Mouse (Mus musculus) cerebellum, adult 8-10 months (tissue): ENCODE data around the gene Fcor.

ENCODE experiments used
- DNase-seq: peaks from one replicate; pipeline ENCODE4 v3.0.0; 2022

Gene Fcor

DNA sequence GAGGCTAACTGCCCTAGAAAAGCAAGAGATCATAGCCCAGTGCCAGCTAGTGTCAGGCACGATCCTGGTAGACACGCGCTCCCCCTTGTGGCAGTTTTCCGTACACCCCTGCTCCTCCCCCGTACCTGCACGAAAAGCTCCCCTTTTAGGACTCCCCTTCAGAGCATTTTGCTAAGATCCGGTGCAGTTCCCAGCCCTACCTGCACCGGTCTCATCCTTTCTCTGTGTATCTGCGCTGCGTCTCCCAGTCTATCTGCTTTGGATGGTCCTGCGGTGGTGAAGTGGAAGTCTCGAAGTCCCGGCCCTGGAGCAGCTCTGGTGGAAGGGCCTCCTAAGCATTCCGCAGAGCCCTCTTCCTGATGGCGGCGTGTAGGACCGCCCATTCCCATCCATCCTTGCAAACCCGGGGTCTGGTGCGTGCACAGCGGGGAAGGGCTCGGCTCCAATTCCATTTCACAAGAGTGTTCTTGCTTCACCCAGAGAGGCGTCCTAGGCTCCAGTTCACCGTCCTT, at the start of gene Fcor:
Gene Fcor (minus strand): TSS at position 383 of the 512 bp plus-strand sequence.
- DNase-seq, result peak; percentile 92

DNA sequence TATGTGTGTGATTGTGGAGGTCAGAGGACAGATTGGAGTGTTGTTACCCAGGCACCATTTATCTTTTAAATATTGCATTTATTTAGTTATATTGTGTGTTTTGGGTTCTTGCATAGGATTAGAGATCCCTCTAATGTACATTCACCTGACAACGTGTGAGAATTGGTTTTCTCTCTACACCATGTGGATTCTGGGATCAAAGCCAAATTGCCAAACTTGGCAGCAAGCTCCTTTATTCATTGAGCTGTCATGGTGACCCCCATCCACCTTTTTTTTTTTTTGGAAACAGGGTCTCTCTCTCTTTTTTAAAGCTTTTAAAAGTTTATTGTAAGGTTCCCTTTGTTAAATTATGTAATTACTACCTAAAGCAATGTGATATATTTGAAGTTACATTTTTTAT, 48.9 kb upstream of the Fcor start:
- DNase-seq, result no peak

- DNase-seq, result no peak
Observed at GRCm38 (mm10) chr8:3720551-3720950, 48.4 kb upstream of the Fcor start, which contains the start of gene Clec4g. TSS of gene Clec4g (minus strand) at chr8:3720651.

GRCm38 (mm10) chr8:3718559-3718958, 46.4 kb upstream of the Fcor start:
- DNase-seq, result peak; percentile 43

GRCm38 (mm10) chr8:3717321-3717954, 45.3 kb upstream of the Fcor start:
- DNase-seq, result no peak

DNA sequence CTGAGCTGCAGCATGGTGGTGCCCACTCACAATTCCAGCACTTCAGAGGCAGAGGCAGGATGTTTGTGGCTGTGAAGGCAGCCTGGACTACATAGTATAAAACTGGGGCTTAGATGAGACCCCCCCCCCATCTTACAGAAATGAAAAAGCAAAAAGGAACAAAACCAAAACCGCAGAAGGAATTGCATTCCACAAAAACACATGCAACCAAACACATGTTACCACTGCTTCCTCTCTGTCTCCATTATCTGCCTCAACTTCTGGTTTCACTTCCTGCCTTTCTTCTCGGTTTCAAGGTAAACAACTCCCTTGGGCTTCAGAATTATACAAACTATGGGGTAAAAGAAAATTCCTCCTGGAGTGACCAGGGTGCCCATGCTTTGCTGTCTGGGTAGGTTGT, 39.5 kb upstream of the Fcor start:
- no peak for DNase-seq

- no peak for DNase-seq
Observed at GRCm38 (mm10) chr8:3710312-3710711, 38.1 kb upstream of the Fcor start.

- DNase-seq, result no peak
Observed at GRCm38 (mm10) chr8:3707611-3708010, 35.4 kb upstream of the Fcor start.

DNA sequence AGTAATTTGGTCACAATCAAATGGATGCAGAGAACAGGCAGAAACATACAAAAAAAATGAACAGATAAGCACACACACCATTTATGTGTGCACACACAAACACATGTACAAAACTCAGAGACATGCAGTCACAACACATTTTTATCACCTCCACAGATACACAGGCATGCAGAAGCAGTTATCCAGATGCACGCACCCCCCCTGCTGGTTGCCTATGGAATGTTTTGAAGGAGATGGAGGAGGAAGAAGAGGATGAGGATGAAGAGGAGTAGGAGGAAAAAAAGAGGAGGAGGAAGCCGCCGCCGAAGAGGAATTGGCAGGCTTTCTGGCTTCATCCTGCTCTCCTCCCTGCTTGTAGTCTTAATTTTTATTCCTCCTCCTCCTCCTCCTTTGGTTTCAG, 33.5 kb upstream of the Fcor start:
- no peak for DNase-seq

GRCm38 (mm10) chr8:3701491-3701890, 29.3 kb upstream of the Fcor start:
- DNase-seq, result no peak

GRCm38 (mm10) chr8:3694121-3694520, 22.0 kb upstream of the Fcor start, which contains the start of gene Fcer2a:
TSS of gene Fcer2a (minus strand) at chr8:3694175.
- no peak for DNase-seq

- no peak for DNase-seq
Observed at GRCm38 (mm10) chr8:3690774-3691173, 18.6 kb upstream of the Fcor start.

- DNase-seq, result no peak
Observed at GRCm38 (mm10) chr8:3687537-3687936, 15.4 kb upstream of the Fcor start.

DNA sequence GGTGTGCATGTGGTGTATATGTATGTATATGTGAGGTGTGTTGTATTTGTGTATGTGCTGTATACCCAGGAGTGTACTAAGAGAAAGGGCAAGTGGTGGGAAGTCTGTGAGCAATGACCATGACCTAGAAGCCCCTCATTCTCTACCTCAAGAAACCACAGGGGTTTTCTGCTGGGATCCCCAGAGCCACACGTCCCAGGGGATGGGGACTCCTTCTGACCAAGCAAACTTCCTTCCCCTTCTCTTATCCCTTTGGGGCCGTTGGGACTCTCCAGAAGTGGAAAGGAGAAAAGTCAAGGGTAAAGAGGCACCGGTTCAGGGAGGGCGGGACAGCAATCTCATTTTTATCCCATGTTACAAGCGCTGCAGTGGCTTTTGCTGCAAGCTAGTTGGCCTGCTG, 13.3 kb upstream of the Fcor start:
- no peak for DNase-seq

DNA sequence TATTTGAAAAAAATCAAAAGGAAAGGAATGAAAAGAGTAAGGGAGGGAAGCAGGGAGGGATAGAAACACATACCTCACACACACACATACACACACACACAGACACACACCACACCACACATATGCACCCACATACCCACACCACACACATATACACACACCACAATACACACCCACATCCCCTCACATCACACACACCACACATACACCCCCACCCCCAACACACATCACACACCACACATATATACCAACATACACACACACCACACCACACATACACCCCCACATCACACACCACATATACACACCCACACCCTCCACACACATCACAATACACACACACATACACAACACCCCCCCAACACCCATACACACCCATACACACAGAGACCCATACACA, 12.4 kb upstream of the Fcor start:
- no peak for DNase-seq

DNA sequence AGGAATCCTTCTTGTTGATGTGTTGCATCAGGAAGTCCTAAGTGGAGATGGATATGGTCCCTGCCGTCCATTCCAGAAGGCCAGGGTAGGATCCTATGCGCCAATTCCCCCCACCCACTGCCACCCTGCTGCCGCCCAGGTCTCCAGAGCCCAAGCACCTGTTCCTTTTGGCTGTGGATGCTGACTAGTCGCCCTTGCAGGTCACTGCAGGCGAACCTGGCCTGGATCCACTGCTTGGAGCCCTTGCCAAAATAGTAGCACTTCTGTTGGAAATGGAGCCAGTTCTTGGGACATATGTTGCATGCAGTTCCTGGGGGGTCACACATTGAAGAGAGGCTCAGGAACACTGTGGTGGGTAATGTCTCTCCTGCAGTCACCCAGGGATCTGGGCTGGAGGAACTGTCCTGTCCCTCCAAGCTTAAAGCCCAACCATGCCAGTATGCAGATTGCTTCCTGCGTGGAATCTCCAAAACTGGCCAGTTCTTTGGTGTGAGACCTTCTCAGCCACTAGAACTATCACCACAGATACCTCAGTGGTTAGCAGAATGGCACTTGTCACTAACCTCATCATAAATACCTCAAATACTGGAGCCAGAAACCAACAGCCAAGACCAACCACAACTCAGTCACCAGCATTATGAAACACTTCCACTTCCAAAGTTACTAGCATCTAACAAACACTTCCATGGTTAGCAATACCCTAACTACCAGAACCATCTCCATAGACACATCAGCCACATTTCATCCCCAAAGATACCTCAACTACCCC, 11.4 kb upstream of the Fcor start:
- DNase-seq, result peak; percentile 75

DNA sequence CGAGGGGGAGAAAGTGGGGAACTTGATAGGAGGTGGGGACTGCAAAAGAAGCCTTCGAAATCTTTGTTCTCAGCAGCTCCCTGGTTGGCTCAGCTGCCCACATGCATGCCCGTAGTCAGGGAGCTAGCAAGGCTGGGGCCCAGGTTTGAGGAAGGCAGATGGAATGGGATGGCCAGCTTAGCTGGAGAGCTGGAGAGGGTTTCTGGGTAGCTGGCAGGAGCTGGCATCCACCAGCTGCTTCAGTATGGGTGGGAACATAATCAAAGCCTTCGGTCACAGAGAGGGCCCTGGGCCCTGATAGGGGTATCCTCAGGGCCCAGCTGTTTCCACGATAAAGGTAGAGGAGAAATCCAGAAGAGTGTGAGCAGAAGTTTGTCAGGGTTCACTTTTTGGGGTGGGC, 10.3 kb upstream of the Fcor start:
- DNase-seq, result no peak

DNA sequence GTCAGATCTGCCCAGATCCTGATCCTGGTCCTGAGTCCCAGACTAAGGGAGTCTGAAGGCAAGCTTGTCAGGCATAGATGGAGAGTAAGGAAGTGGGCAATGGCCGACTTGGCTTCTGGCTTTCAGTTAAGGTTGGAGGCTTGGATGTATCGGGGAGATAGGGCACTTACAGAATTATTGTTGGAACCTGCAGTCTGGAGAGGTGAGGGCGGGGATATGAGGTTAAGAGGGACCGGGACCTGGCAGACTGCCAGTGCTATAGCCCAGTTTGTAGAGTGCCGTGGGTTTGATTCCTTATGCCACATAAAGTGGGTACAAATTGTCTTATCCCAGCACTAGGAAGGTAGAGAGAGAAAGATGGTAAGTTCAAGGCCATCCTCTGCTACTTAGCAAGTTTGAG, 7.5 kb upstream of the Fcor start:
- no peak for DNase-seq

- DNase-seq, result peak; percentile 47
Observed at GRCm38 (mm10) chr8:3679236-3679635, 7.1 kb upstream of the Fcor start.

GRCm38 (mm10) chr8:3678831-3679230, 6.7 kb upstream of the Fcor start:
- no peak for DNase-seq

- DNase-seq, result no peak
Observed at GRCm38 (mm10) chr8:3676993-3677579, 4.9 kb upstream of the Fcor start.

DNA sequence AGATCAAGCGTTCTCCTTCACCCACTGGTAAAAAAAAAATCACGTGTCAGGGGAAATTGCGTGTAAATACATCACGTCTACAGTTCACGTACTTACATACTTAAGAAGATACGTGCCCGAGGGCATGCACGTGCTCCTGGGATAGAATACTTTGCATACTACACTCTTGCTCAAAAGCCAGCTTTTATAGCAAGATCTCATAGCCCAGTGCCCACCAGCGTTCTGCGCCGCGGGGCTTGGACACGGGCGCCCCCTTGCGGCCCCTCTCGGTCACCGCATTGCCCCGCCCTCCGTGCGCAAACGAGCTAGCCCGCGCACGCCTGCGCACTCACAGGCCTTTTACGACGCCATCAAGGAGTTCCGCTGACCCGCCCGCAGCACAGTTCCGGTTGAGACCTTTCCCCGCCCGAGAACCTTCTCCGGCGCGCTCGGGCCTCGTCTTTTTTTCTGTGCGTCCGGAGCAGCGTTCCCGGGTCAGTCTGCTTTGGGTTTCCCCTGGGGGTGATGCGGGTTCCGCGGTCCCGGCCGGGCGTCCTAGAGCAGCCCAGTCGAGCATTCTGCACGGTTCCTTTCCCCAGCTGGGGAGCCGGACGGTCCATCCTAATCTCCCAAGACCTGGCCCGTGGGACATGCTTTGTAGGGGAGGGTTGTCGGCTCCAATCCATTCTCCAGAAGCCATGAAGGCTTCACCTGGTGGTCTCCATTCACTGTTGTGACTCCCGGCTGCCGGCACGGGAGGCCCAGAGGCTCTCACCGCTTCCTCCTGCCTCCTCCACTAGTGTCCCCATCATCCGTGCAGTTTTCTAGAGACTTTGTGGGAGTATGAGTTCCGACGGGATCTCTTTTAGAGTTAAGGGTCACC, 4.2 kb upstream of the Fcor start, which contains the start of gene Trappc5:
Gene Trappc5 (plus strand): TSS at position 169 of the 862 bp plus-strand sequence.
- DNase-seq, result peak; percentile 96

GRCm38 (mm10) chr8:3674671-3675070, 2.5 kb upstream of the Fcor start:
- no peak for DNase-seq
